Mouse (Mus musculus) midbrain, postnatal 0 days (tissue): ENCODE data around the gene Ccdc149. TPM values are rescaled to one million over a fixed set of nuclear protein-coding genes. Genes with fewer than 3 reads are reported as not detected.

Source experiments
- ATAC-seq: fragments of 200-750 bp; cut with Nextera tagmentation; 2 replicates; pipeline ENCODE4 v1.8.0; 2017; ENCODE audit warnings: moderate number of reproducible peaks, mild to moderate bottlenecking, moderate TSS enrichment, moderate library complexity; ENCODE audit not compliant: low FRiP score
- DNase-seq: peaks from one replicate; pipeline ENCODE4 v3.0.0-alpha.2; 2015; ENCODE audit warnings: low spot score
- H3K27ac ChIP-seq: fragments of 300-500 bp; sonication (generic); 2 replicates; pipeline ENCODE4 v1.5.1; 2014; ENCODE audit warnings: low read depth, mild to moderate bottlenecking, low read length, mixed read lengths
- H3K27me3 ChIP-seq: fragments of 300-500 bp; sonication (generic); 2 replicates; pipeline ENCODE4 v1.6.1; 2014; ENCODE audit warnings: low read length, control low read depth, mixed read lengths; ENCODE audit not compliant: insufficient read depth
- H3K36me3 ChIP-seq: fragments of 300-500 bp; sonication (generic); 2 replicates; pipeline ENCODE4 v1.6.1; 2014; ENCODE audit warnings: low read length, control low read depth, mixed read lengths; ENCODE audit not compliant: insufficient read depth
- H3K4me1 ChIP-seq: fragments of 300-500 bp; sonication (generic); 2 replicates; pipeline ENCODE4 v1.6.1; 2014; ENCODE audit warnings: mild to moderate bottlenecking, control low read depth, antibody characterized with exemption, low read length, mixed read lengths; ENCODE audit not compliant: insufficient read depth
- H3K4me2 ChIP-seq: fragments of 300-500 bp; sonication (generic); 2 replicates; pipeline ENCODE4 v1.6.1; 2014; ENCODE audit warnings: low read depth, mild to moderate bottlenecking, low read length, mixed read lengths; ENCODE audit not compliant: poor library complexity, severe bottlenecking
- H3K4me3 ChIP-seq: fragments of 300-500 bp; sonication (generic); 2 replicates; pipeline ENCODE4 v1.5.1; 2014; ENCODE audit warnings: low read depth, mild to moderate bottlenecking, low read length, moderate library complexity
- H3K9ac ChIP-seq: fragments of 300-500 bp; sonication (generic); replicated peaks from 2 replicates; pipeline ENCODE4 v1.6.1; 2014; ENCODE audit warnings: mild to moderate bottlenecking, low read length, moderate library complexity, mixed read lengths; ENCODE audit not compliant: poor library complexity, severe bottlenecking
- H3K9me3 ChIP-seq: fragments of 300-500 bp; sonication (generic); 2 replicates; pipeline ENCODE4 v1.6.1; 2016; ENCODE audit warnings: low read length, control low read depth
- CTCF ChIP-seq: IDR thresholded peaks from 2 replicates; pipeline ENCODE4 v1.5.1; 2016; ENCODE audit warnings: antibody characterized with exemption, mild to moderate bottlenecking
- WGBS: fragments of 180-500 bp; shearing (Covaris S2); extraction: QIAGEN DNeasy Blood & Tissue Kit; methylation state at CpG from one replicate; pipeline ENCODE4 v1.1.7; 2014; 5-methylcytosine and 5-hydroxymethylcytosine counted together
- polyA plus RNA-seq: library from polyadenylated mRNA; unstranded; fragments of >200 nt; fragmentation: Nextera tagmentation; extraction: Ambion mirVana; gene quantifications from 2 replicates; pipeline ENCODE4 v1.2.1, GENCODE M21; 2015
- total RNA-seq: library from RNA; depleted of rRNA; stranded (reverse); fragments of >200 nt; gene quantifications from 2 replicates; pipeline ENCODE4 v1.2.3, GENCODE M21; 2014; rRNA removed

Gene Ccdc149
- total RNA-seq (19.9 and 21.2 TPM in 2 replicates), polyA plus RNA-seq (13.8 and 14.1 TPM in 2 replicates)

- DNase-seq (peak; percentile 92), ATAC-seq (peak; percentile 97)
- peak within 1 kb of the TSS; percentile 97 for H3K9ac ChIP-seq
- H3K36me3 ChIP-seq, result no peaks in the 10 kb centered on the region
- H3K4me3 ChIP-seq, result peak within 1 kb of the TSS; percentile 76
- H3K4me1 ChIP-seq, result 0 out of 2 replicates have a peak, but pooled peaks cover 2% of the 10 kb centered on the region
- H3K27me3 ChIP-seq, result no peaks in the 10 kb centered on the region
- TF ChIP-seq CTCF, result no peak
- H3K27ac ChIP-seq, result peak within 1 kb of the TSS; percentile 90
- under 1% methylated on average over 43 of the region's 65 CpGs for WGBS
- no peaks in the 10 kb centered on the region for H3K9me3 ChIP-seq
- peak within 1 kb of the TSS; percentile 87 for H3K4me2 ChIP-seq
Observed at GRCm38 (mm10) chr5:52470991-52471801, at the start of gene Ccdc149. TSS of gene Ccdc149 (minus strand) at chr5:52471521.

GRCm38 (mm10) chr5:52519921-52520320 lies 48.6 kb upstream of the Ccdc149 start:
- WGBS, result 90% methylated on average over 2 of the region's 2 CpGs
- H3K4me1 ChIP-seq, result no peaks in the 10 kb centered on the region
- H3K27ac ChIP-seq, result no peak overlapping the region
- no peak for TF ChIP-seq CTCF
- no peaks in the 10 kb centered on the region for H3K9me3 ChIP-seq
- no peak overlapping the region for H3K9ac ChIP-seq
- ATAC-seq, result no peak
- H3K27me3 ChIP-seq, result no peaks in the 10 kb centered on the region
- no peak overlapping the region for H3K4me2 ChIP-seq
- no peaks in the 10 kb centered on the region for H3K36me3 ChIP-seq
- DNase-seq, result no peak
- no peak overlapping the region for H3K4me3 ChIP-seq

GRCm38 (mm10) chr5:52516072-52516476 lies 44.8 kb upstream of the Ccdc149 start:
- Histone ChIP-seq H3K27me3 (no peaks in the 10 kb centered on the region), H3K36me3 (no peaks in the 10 kb centered on the region), H3K4me1 (no peaks in the 10 kb centered on the region), H3K9ac (peak overlapping the region; percentile 53), H3K4me2 (peak overlapping the region; percentile 51), H3K9me3 (no peaks in the 10 kb centered on the region), H3K4me3 (peak overlapping the region; percentile 31), H3K27ac (no peak overlapping the region)
- DNase-seq, result peak; percentile 43
- WGBS, result 18% methylated on average over 21 of the region's 21 CpGs
- ATAC-seq, result peak; percentile 73
- no peak for TF ChIP-seq CTCF

GRCm38 (mm10) chr5:52515246-52516021 lies 44.1 kb upstream of the Ccdc149 start:
- 21% methylated on average over 22 of the region's 22 CpGs for WGBS
- ATAC-seq (peak; percentile 55), DNase-seq (peak; percentile 87)
- Histone ChIP-seq H3K27ac (no peak overlapping the region), H3K36me3 (no peaks in the 10 kb centered on the region), H3K4me3 (peak overlapping the region; percentile 31), H3K9me3 (no peaks in the 10 kb centered on the region), H3K4me2 (peak overlapping the region; percentile 51), H3K4me1 (no peaks in the 10 kb centered on the region), H3K27me3 (no peaks in the 10 kb centered on the region), H3K9ac (peak overlapping the region; percentile 53)
- TF ChIP-seq CTCF, result peak; percentile 87

GRCm38 (mm10) chr5:52511089-52511488 lies 39.8 kb upstream of the Ccdc149 start:
- no peaks in the 10 kb centered on the region for H3K4me1 ChIP-seq
- H3K4me2 ChIP-seq, result no peak overlapping the region
- no peak for ATAC-seq
- no peak overlapping the region for H3K4me3 ChIP-seq
- 64% methylated on average over 3 of the region's 3 CpGs for WGBS
- H3K27ac ChIP-seq, result no peak overlapping the region
- no peaks in the 10 kb centered on the region for H3K36me3 ChIP-seq
- no peaks in the 10 kb centered on the region for H3K9me3 ChIP-seq
- no peak for DNase-seq
- H3K9ac ChIP-seq, result no peak overlapping the region
- no peaks in the 10 kb centered on the region for H3K27me3 ChIP-seq
- TF ChIP-seq CTCF, result no peak
